Mouse (Mus musculus) C2C12 (cell line): ENCODE results near the gene Myom1. TPM values are rescaled to one million over a fixed set of nuclear protein-coding genes. Genes with fewer than 3 reads are reported as not detected.

Source experiments
- H3K27me3 ChIP-seq: one replicate; pipeline ENCODE4 v1.6.1; 2011; ENCODE audit not compliant: control insufficient read depth, insufficient read depth, insufficient read length
- H3K36me3 ChIP-seq: one replicate; pipeline ENCODE4 v1.6.1; 2011; ENCODE audit not compliant: control insufficient read depth, insufficient read depth
- H3K4me3 ChIP-seq: one replicate; pipeline ENCODE4 v1.5.1; 2011; ENCODE audit warnings: mild to moderate bottlenecking, control low read depth; ENCODE audit not compliant: poor library complexity, insufficient read depth, severe bottlenecking
- H3K79me2 ChIP-seq: one replicate; pipeline ENCODE4 v1.6.1; 2011; ENCODE audit not compliant: control insufficient read depth, insufficient read depth
- H3K79me3 ChIP-seq: one replicate; pipeline ENCODE4 v1.6.1; 2011; ENCODE audit warnings: low read depth, control low read depth
- H3ac ChIP-seq: one replicate; pipeline ENCODE3; 2011; ENCODE audit warnings: low read depth; ENCODE audit not compliant: control insufficient read depth, insufficient read length
- CEBPB ChIP-seq: IDR thresholded peaks from one replicate; pipeline ENCODE4 v1.6.1; 2011; ENCODE audit warnings: low read depth, mild to moderate bottlenecking, control low read depth, moderate library complexity
- CTCF ChIP-seq: IDR thresholded peaks from one replicate; pipeline ENCODE4 v1.5.1; 2011; ENCODE audit not compliant: control insufficient read depth, insufficient read depth, insufficient read length
- FOSL1 ChIP-seq: IDR thresholded peaks from one replicate; pipeline ENCODE4 v1.8.0; 2011; ENCODE audit warnings: mild to moderate bottlenecking, low read length; ENCODE audit not compliant: poor library complexity, insufficient read depth, severe bottlenecking
- MAX ChIP-seq: IDR thresholded peaks from one replicate; pipeline ENCODE4 v1.6.1; 2011; ENCODE audit warnings: mild to moderate bottlenecking, control low read depth
- MYOD1 ChIP-seq: IDR thresholded peaks from one replicate; pipeline ENCODE4 v1.6.1; 2011; ENCODE audit warnings: low read depth; ENCODE audit not compliant: control insufficient read depth, insufficient read length
- MYOG ChIP-seq: IDR thresholded peaks from one replicate; pipeline ENCODE4 v1.6.1; 2011; ENCODE audit not compliant: control insufficient read depth, insufficient read length; ENCODE audit errors: extremely low read depth
- USF1 ChIP-seq: IDR thresholded peaks from one replicate; pipeline ENCODE4 v1.6.1; 2011; ENCODE audit warnings: low read depth, mild to moderate bottlenecking, control low read depth, moderate library complexity
- polyA plus RNA-seq: library from polyadenylated mRNA; unstranded; fragments of >200 nt; fragmentation: generic; extraction: Trizol; gene quantifications from one replicate; pipeline ENCODE4 v1.2.1, GENCODE M21; 2012; ENCODE audit warnings: missing spikeins

Myom1 gene
- polyA plus RNA-seq, 1 experiment = 0.35 TPM

DNA sequence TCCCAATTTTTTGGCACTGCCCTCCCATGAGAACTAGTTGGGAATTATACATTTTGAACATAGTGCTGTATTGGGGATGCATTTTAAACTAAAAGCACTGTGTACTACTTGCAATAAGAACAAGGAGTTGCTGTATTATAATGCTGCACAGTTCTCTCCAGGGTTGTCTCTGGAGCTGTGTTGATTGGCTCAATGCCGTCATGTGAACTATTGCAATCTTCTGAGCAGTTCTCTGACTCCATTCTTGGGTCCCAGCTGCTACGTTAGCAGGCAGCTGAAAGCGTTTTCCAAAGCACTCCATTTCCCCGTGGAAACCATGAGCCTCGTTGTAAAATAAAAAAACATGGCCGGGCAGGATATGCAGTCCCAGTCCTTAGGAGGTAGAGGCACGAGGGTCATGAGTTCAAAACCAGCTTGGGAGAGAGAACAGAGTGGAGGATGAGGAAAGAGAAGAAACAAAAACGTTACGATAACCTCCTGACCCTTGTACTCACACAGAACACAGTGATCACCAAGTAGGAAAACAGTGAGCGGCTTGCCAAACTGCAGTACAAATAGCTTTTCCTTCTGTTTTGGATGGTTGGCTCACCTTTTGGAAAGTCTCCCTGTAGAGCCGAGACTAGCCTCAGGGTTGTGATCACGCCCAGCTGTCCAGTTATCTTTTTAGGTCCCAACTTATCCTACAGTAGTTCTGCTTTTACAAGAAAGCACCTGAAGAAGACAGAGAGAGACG is 60.6 kb downstream of the Myom1 start:
- Histone ChIP-seq H3K27me3 (no peaks in the 10 kb centered on the region), H3K4me3 (no peak overlapping the region), H3K79me2 (no peaks in the 10 kb centered on the region), H3ac (no peak overlapping the region), H3K79me3 (no peaks in the 10 kb centered on the region), H3K36me3 (no peaks in the 10 kb centered on the region)
- TF ChIP-seq MYOD1 (no peak), MYOG (no peak), USF1 (no peak), CTCF (no peak), MAX (no peak), FOSL1 (no peak), CEBPB (no peak)

DNA sequence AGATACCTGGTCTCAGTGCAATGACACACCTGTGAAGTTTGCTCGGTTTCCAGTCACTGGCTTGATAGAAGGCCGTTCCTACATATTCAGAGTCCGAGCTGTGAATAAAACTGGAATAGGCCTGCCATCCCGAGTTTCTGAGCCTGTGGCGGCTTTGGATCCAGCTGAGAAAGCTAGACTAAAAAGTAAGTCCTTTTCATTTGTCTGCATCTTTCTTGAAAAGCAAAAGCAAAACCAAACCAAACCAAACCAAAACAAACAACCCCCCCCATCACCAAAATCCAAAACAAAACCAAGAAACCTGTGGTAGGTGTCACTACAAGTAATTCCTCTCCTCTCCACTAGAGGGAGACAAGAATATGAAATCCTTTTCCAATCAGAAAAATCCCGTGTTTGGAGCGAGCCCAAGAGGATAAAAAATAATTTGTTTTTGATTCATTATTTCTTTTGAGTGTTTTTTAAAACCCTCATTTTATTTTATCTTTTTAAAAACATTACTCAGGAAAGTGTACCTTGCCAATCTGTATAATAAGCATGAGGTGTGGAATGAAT is 62.1 kb downstream of the Myom1 start:
- Histone ChIP-seq H3K36me3 (no peaks in the 10 kb centered on the region), H3ac (no peak overlapping the region), H3K27me3 (no peaks in the 10 kb centered on the region), H3K79me3 (no peaks in the 10 kb centered on the region), H3K4me3 (no peak overlapping the region), H3K79me2 (no peaks in the 10 kb centered on the region)
- TF ChIP-seq USF1 (no peak), MYOD1 (no peak), MYOG (no peak)

DNA sequence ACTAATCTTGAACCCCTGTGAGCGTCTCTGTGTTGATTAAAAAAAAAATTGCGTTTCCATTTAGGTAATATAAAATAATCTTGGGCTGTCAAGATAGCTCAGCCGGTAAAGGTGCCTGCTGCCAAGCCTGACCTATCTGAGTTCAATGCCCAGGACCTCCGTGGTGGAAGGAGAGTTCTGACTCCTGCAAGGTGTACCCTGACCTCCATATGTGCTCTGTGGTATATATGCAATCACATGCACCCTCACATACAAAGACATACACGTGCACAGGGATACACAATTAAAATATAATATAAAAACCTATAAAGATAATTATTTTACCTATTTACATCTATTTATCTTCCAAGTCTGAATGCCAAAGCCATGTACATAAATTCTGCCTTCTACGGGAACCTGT is 62.7 kb downstream of the Myom1 start:
- Histone ChIP-seq H3K79me2 (no peaks in the 10 kb centered on the region), H3K27me3 (no peaks in the 10 kb centered on the region), H3K4me3 (no peak overlapping the region), H3K36me3 (no peaks in the 10 kb centered on the region), H3ac (no peak overlapping the region), H3K79me3 (no peaks in the 10 kb centered on the region)
- TF ChIP-seq USF1 (no peak), CTCF (no peak), FOSL1 (no peak), MYOD1 (no peak), MYOG (no peak), MAX (no peak), CEBPB (no peak)

DNA sequence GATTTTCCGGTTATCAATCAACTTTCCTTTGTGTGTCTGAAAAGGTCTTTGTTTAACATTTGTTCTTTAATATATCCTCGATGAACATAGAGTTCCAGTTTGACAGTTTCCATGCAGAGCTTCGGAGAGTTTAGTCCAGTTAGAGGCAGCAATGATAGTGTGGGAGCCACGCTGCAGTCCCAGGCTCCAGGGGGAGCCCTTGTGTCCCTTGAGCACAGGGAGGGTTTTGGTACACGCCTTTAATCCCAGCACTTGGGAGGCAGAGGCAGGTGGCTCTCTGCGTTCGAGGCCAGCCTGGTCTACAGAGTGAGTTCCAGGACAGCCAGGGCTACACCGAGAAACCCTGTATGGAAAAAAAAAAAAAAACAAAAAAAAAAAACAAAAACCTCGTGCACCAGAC is 66.7 kb downstream of the Myom1 start:
- H3K36me3 ChIP-seq = no peaks in the 10 kb centered on the region
- TF ChIP-seq CEBPB = no peak
- TF ChIP-seq CTCF = peak; percentile 4
- no peak for TF ChIP-seq MAX
- no peak for TF ChIP-seq USF1
- H3K4me3 ChIP-seq = no peak overlapping the region
- no peaks in the 10 kb centered on the region for H3K27me3 ChIP-seq
- H3ac ChIP-seq = no peak overlapping the region
- no peaks in the 10 kb centered on the region for H3K79me2 ChIP-seq
- H3K79me3 ChIP-seq = no peaks in the 10 kb centered on the region

DNA sequence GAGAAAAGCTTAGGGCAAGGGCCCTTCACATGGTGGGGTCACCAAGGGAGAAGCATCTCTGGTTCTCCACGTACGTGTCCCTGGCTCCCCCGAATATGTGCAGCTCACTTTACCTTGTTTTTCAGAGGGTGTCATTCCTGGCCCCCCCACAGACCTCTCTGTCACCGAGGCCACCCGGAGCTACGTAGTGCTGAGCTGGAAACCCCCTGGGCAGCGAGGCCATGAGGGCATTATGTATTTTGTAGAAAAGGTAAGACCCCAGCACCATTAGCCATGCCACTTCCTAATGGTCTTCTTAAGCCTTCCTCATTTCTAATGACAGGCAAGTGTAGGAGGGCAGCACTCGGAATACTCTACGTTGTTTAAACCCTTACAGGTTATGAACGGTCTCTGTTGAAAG is 69.5 kb downstream of the Myom1 start:
- no peak overlapping the region for H3K4me3 ChIP-seq
- no peaks in the 10 kb centered on the region for H3K79me2 ChIP-seq
- H3K36me3 ChIP-seq = no peaks in the 10 kb centered on the region
- TF ChIP-seq MYOD1 = no peak
- no peak for TF ChIP-seq FOSL1
- no peak for TF ChIP-seq CEBPB
- TF ChIP-seq USF1 = no peak
- TF ChIP-seq CTCF = no peak
- TF ChIP-seq MYOG = no peak
- no peak for TF ChIP-seq MAX
- no peaks in the 10 kb centered on the region for H3K79me3 ChIP-seq
- no peak overlapping the region for H3ac ChIP-seq
- no peaks in the 10 kb centered on the region for H3K27me3 ChIP-seq

DNA sequence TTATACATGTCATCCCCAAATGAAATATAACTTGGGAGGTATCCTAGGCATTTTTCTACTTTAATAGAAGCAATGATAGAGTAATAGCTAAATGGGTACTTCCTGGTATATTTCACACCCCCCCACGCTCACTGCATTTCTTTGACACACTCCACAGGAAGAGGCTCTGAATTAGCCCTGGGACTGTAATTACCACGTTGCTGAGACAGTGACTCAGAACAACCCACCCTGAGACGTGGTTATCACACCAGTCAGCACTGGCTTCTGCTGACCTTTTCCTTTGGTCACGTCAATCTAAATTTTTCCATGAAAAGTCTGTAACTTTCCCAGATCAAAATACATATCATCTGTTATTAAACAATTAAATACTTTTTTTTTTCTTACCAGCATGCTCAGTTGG is 72.0 kb downstream of the Myom1 start:
- no peaks in the 10 kb centered on the region for H3K79me2 ChIP-seq
- H3K36me3 ChIP-seq = no peaks in the 10 kb centered on the region
- no peak for TF ChIP-seq USF1
- TF ChIP-seq MYOG = no peak
- TF ChIP-seq MYOD1 = no peak
- TF ChIP-seq CEBPB = no peak
- TF ChIP-seq MAX = no peak
- TF ChIP-seq FOSL1 = no peak
- no peak for TF ChIP-seq CTCF
- no peak overlapping the region for H3K4me3 ChIP-seq
- no peaks in the 10 kb centered on the region for H3K27me3 ChIP-seq
- H3ac ChIP-seq = no peak overlapping the region
- no peaks in the 10 kb centered on the region for H3K79me3 ChIP-seq
